Mouse (Mus musculus) heart, adult 11 months (tissue): Measurements from ENCODE around the gene Ttc4.
A peak's percentile ranks its signal among the peaks of the same experiment; 100 is the strongest.

Experiments
- DNase-seq: peaks from one replicate; pipeline ENCODE4 v3.0.0; 2022

The Ttc4 gene

DNA sequence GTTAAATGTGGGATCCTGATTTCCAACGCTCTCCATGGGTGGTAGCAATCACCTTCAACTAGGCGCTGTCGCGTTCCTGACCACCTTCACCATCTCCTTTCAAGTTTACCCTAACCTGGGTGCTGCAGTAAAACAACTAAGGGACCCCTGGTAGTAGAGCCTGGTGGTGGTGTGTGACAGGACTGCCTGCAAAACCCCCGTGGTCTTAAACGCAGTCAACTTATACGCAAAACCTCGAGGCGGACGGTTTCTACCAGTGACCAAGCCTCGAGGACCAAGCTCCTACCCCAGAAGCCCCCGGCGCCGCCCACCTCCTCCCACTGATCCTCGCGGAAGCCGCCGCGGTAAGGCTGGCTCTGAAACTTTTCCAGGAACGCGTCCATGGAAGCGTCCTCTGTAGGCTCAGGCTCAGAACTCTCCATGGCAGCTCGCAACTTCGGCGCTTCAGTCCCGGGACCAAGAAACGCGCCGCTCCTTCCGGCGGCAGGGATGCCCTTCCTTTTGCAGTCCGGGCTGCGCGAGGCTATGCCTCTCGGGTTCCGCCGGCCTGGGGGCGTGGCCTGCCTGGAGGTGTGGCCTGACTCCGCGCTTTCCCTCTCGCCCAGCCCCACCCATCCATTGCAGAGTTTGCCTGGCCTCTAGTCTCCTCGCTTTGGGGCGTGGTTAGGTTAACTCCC, at the start of gene Ttc4:
Ttc4 (minus strand) TSS at position 503 of the 677 bp plus-strand sequence.
- DNase-seq = peak; percentile 98

DNA sequence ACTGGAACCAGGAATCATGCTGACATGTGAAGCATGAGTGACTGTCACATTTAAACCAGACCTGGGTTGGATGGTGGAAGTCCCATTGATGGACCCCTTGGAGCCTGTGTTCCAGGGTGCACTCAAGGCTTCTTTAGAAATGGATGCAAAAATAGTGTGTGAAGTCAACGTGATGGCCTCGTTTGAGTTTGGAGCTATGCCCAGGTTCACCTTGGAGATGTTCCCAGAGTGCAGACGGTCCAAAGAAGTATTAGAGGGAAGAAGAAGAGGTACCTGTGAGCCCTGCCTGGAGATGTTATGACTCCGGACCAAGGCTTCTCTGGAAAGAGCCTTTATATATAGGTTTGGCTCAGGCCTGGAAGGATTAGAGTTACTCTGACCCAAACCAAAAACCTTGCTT, 41.9 kb upstream of the Ttc4 start:
- no peak for DNase-seq

DNA sequence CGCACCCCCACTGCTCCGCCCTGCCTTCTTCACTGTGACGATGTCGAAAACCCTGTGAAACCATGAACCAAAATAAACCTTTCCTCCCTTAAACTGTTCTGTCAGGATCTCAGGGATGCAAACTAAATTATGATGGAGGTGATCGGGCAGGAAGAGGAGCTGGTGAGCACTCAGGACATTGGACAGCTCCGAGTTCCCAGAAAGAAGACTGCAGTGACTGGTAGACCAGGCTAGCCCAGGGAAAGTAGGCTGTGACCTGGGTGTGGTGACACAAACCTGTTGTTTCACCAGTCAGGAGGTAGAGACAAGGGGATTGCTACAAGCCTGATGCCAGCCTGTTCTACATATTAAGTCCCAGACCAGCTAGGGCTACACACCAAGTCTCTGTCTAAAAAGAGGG, 34.9 kb upstream of the Ttc4 start:
- DNase-seq = no peak

DNA sequence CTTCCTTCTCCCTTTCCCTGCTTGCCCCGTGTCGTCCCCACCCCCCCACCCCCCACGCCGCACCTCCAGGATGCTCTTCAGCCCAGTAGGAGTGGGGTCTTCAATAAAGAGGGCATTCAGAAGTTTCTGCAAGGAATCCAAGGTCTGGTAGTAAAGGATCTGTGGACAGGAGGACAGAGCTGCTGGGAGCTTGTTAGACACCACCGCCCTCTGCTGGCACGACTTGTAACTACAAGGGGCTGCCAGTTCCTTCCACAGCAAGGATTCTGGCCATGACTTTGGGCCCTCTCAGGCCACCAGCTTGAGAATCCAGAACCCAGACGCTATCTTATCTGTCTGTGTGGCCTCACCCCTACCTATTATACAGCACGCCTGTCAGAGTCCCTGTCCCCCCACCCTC, 29.7 kb upstream of the Ttc4 start:
- peak; percentile 94 for DNase-seq

DNA sequence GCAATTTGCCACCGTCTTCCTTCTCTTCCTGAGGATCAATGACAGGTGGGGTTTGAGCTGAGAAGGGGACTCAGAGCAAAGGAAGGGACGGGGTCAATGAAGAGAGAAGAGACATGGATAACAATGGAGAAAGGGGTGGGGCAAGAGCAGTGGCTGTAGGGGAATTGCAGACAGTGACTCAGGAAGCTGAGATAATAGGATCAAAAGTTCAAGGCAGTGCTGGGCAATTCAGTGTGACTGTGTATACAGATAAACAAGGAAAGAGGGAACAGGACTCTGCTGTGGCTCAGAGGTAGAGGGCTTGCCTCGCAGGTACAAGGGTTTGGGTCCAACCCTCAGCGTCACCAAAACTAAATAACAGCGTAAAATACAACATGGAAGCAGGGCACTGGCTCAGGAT, 29.2 kb upstream of the Ttc4 start:
- DNase-seq = no peak

DNA sequence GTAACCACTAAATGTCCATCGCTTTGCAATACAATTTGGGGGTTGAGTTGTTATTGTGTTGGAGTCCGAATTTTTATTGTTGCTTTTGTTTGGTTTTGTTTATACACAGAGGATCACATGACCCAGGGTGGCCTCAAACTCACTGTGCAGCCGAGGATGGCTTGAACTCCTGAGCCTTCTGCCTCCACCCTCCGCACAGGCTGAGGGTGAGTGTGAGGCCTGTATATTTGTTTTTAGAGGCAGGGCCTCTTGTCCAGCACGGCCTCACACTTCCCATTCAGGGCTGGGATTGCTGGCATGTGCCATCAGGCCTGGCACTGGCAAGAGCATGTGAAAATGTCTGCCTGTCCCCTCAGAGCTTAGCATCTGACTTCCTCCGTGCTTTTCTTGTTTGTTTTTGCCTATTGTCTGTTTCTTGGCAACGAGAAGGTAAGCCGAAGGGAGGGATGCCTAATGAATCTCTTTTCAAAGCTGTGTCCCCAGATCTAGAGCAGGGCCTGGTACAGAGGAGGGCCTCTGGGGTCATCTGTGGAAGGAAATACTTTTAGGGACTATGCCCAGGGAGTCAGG, 26.4 kb upstream of the Ttc4 start:
- DNase-seq = no peak

DNA sequence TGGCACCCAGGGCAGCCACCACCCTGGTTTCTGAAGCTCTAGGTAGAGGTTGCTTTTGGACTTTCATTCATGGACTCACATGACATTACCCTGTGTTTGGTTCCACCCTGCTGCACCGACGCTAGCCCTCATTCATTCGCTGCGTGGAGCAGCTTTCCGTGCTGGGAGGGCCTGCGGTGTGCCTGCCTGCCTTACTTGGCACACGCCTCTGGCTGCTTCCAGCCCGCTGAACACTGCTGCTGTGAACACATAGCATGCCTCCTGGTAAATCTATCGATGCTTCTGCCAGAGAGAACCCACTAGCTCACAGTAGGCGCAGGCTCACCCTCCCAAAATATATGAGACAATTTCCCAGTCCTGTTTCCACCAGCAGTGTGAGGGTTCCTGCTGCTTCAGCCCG, 25.7 kb upstream of the Ttc4 start:
- no peak for DNase-seq

DNA sequence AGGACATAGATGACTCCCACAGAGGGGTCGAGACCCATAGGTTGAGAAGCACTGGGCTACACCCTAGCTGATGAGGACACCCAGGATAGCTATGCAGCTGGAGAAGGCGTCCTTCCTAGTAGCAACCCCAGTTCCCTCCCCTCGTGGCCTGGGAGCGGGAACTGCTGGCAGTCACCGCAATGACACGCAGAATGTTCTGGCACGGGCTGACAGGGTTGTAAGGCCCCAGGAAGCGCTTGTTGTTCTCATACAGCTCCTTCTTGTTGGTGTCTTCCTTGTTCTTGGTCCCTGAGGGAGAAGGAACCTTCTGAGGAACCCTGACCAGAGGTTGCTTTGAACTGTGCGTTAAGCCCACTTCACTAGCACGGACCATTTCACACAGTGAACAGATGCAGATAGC, 25.2 kb upstream of the Ttc4 start:
- DNase-seq = no peak

DNA sequence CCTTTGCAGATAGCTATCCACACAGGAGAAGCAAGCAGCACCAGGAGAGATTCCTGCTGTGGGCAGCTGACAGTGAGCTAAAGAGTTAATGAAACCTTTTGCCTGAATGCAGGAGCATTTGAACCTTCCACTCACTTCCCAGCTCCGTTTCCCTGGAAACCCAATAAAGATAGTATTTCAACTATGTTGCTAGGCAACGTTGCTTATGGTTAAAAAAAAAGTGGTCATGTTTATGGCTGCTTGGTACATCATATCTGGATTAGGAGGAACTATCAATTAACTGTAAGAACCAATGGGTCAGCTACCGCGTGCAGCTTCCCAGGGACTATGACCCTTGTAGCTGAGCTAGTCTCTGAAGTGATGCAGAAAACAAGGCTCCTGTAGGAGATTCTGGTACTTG, 22.1 kb upstream of the Ttc4 start:
- no peak for DNase-seq

DNA sequence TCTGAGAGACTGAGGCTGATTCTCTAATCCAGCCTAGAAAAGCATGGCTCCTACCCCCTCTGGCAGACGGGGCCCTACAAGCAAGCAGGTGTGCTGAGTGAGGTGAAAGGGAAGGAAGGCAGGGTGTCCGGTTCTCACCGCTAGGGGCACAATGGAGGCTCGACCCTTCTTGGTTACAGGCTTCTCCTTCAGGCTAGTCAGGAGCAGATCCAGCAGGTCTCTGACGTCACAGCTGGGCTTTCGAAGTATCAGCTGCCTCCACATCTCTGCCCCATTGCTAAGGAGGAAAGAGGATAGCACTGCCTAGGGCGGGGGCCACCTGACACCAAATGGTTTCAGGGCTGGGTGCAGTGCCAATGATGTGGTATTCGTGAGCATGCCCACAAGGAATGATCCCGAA, 21.2 kb upstream of the Ttc4 start:
- DNase-seq = no peak

DNA sequence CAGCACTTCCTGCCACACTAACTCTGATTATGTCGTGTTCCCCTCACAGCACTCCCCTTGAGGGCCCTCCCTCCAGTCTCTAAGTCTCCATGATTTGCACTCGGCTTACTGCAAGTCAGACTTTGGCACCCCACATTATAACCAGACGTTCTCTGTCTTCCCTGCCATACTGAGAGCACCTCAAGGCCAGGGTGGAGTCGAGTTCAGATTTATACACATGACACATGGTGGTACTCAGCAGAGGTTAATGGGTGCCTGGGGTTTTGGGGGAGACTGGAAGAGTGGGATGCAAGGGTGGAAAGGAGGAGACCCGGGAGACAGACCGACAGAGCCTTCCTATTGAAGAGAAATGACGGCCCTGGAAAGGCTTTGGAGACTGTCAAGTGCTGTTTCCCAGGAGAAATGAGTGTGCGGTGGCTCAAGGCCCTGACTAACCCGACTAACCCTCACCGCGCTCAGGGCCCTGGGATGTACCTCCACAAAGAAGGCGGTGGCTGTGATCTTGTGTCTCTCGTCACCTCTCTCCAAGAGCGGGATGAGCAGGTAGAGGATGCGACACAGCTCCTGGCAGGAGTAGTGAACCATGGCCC, 15.2 kb upstream of the Ttc4 start:
- peak; percentile 86 for DNase-seq

DNA sequence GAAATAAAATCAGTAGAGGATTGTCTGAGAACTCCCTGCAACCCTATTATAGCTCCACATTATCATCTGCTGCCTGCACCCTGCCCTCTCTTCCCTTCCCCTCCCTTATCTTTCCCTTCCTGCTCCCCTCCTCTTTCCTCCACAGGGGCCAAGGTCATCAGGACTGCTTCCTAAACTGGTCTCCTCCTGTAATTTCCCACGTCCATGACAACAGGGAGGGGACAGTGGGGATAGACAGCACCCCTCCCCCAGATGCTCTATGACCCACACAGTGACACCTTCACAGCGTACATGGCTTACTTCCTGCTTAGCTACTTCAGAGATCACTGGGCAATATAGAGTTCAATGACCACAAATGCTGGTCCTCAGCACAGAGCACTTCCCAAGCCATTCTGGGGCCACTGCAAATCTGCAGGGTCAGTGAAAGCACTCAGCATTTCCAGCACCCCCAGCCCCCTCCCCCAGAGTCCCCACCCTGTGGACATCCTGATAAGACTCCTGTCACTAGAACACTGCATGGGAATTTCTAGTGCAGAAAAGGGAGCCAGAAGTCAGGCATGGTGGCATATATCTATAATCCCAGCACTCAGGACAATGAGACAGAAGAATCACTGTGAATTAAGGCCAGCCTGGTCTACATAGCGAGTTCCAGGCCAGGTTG, 10.0 kb upstream of the Ttc4 start:
- DNase-seq = peak; percentile 89

DNA sequence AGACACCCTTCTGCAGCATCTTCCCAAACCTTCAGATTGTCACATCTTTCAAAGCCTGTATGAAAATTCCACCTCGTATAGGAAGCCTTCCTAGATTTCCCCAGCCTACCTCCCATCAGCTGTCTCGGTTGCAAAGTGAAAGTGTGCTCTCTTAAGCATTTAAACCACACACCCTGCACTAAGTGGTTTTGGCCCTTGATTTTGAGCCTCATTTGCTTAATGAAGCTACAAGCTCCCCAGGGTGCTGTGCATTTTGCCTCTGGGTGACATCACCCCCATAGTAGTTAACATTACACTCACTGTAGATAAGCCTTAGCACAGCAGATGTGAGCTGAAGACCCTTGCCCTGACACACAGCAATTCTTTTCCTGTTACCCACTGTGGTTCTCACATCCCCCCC, 2.2 kb upstream of the Ttc4 start:
- DNase-seq = peak; percentile 61

DNA sequence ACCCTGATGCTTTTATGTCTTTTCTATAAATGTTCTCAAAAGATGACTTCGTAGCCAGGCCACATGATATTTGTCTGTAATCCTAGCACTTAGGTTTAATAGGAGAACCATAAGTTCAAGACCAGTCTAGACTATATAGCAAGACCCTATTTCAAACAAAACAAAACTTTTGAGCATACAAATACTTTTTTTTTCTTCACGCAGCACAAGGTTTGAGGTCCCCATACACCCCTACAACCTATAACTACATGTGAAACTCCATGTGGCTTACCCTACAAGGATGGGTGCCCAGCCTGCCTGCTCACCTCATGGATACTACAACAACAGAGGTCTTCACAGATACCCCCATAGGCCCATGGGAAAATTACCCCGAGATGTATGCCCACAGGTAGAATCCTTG, 408 bp upstream of the Ttc4 start:
- DNase-seq = no peak

DNA sequence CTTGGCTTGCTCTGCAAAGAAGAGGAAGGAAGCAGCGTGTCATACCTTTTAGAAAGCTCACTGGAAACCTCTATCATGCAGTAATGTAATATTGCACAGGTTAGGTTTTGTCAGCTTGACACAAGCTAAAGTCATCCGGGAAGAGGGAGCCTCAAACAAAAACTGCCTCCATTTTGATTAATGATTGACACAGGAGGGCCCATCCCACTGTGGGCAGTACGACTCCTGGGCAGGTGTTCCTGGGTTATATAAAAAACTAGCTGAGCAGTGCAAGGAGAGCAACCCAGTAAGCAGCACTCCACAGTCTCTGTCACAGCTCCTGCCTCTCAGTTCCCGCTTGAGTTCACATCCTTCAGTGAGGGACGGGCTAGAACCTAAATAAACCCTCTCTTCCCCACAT, 2.0 kb downstream of the Ttc4 start:
- peak; percentile 79 for DNase-seq

DNA sequence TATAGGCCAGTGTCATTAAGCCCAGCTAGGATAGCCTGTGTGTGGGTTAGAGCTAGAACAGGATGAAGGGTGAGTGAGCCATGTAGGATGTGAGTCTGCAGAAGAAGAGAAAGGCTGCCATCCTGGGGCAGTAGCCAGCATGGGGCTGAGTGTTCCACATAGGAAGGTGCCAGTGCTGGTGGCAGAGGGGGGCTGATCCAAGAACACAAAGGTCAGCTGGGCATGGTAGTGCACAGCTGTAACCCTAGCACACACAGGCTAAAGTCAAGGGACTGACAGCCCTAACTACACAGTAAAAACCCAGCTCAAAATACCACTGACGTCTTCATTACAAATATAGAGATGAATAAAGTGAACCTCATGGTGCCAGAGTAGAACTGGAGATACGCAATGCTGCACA, 12.2 kb downstream of the Ttc4 start:
- DNase-seq = no peak

DNA sequence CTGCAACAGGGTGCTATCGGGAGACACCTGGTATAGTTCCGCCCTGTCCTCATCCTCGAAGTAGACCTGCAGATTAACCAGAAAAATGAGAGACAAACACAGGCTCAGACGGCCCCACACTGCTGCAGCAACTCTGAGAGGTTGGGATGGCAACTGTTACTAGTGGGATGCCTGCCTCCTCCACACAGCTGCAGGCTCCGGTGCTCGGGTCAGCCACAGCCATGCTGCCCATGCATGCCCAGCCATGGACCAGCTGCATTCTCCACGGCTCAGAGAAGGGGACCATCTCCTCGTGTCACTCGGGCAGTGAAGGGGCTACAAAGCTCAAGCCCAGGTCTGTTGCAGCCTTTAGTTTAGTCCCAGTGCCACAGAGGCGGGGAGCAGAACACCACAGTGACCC, 13.1 kb downstream of the Ttc4 start:
- DNase-seq = no peak

DNA sequence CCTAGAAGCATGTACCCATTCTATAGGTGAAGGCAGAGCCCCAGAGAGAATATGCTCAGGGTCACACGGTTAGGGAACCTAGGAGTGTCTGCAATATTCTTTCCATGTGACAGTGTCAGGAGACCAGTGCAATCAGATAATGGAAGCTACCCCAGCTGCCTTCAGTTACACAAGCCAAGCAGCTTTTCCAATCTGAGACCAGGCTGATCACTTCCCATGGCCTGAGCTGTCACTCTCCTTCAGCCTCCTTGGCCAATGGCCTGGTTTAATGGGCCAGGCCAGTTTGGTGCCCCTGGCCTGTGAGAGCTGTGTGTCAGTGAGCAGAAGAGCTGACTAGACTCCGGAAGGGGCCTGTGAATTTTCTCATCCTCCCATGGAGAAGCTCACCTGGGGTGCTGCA, 13.5 kb downstream of the Ttc4 start:
- DNase-seq = peak; percentile 91

DNA sequence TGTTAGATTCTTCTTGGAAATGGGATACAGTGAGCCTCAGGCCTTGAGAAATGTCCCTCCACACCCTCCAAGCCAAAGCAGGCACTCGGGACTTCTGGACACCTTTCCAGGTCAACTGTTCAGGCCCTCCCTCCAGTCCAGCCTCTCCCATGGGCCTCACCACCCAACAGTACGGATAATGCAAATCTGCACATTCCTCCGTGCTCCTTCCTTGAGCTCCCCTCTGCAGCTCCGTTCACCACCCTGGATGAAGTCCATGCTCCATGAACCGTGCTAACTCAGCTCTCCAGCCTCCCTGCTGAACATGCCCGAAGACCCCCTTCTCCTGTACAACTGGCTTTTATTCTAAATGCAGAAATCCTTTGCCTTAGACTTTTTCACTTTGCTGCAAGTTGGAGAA, 14.0 kb downstream of the Ttc4 start:
- no peak for DNase-seq

DNA sequence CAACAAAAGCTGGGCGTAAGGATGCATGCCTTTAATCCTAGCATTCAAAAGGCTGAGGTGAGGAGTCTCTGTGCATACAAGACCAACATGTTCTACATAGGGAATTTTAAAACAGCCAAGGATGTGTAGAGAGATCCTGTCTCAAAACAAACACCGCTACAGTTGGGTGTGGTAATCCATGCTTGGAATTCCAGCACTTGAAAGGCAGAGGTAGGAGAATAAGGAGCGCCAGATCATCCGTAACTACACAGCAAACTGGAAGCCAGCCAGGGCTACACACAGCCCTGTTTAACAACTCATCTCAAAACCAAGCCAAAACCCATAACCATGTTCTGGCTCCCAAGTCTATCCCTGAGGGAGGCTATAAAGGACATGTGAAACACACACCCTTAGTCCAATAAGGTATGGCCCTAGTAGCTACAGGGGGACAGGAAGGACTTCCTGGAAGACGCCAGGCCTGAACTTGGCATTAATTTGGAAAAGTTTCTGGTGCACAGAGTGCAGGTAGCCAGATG, 14.7 kb downstream of the Ttc4 start:
- no peak for DNase-seq

DNA sequence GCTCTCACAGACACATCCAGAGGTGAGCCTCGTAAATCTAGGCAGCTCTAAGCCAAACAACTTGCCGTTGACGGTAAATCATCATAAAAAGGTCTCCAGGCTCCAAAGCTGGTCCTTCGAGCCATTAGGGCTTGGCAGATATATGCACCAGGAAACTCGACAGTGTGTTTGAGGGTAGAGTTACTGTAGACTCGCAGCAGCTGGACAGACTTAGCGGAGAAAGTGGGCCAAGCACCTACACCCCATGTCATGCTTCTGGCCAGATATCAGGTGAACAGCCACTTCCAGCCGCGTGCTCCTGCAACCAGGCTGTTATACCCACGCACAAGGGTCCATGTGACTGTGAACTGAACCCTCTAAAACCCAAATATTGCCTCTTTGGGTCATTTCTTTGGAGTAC, 23.1 kb downstream of the Ttc4 start:
- DNase-seq = no peak

DNA sequence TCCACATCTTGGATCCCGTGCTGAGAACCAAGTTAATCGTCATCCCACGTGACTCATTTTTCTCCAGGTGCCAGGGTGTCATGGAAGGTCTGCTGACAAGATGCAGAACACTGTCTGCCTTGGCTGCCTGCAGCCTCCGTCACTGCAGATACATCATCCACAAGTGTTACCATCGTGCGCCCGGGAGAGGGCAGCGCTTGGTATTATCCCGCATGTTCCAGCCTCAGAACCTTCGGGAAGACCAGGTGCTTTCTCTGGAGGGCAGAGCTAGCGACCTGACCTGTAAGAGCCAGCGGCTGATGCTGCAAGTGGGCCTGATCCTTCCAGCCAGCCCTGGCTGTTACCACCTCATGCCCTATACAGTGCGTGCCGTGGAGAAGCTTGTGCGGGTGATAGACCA, 25.7 kb downstream of the Ttc4 start:
- DNase-seq = no peak

DNA sequence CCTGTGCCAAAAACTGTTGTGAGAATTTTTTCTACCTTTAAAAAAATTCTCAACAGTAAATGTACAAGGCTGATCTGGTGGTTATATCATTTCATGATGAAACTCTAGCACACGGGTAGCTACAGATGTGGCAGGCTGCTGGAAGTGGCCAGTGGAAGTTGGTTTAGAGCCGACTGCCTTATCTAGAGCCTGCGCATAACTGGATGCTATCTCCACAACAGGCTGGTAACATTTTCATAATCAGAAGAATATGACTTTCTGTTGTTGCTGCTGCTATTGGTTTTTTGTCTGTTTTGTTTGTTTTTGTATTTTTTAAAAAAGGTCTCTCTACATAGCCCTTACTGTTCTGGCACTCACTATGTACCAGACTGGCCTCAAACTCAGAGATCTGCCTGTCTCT, 26.2 kb downstream of the Ttc4 start:
- no peak for DNase-seq
